Mouse (Mus musculus): ENCODE results near the gene Zfp106.

DNA sequence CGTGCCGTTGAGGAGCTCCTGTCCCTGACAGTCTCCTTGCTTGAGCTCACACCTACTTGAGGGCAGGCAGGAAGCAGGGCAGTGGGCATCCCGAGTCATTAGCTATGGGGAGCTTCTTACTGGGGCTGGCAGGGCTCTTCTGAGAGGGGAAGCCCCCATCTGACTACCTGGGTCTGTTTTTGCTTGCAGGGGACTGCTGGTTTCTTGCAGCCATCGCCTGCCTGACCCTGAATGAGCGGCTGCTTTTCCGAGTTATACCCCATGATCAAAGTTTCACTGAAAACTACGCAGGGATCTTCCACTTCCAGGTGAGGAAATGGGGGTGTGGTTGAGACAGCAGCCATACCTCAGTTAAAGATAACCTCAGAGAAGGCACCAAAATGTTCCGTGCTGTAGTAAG is 81.7 kb downstream of the Zfp106 start:
- TF ChIP-seq CTCF (IDR thresholded peaks at IDR 0.05; ENCODE audit: extremely low read depth, insufficient read length, insufficient replicate concordance, low read depth, low read length) (no peak), POLR2A (IDR thresholded peaks at IDR 0.05; ENCODE audit: low read depth, low read length) (no peak)

Measured in small intestine, adult 2 months (tissue).